Mouse (Mus musculus) G1E (cell line): Measurements from ENCODE around the gene Metap1.

Source experiments
- CTCF ChIP-seq: IDR thresholded peaks from 2 replicates; pipeline ENCODE4 v1.5.1; 2012; ENCODE audit warnings: low read depth, low read length, inconsistent platforms, mixed read lengths
- POLR2AphosphoS5 ChIP-seq: IDR thresholded peaks from 2 replicates; pipeline ENCODE4 v1.6.1; 2012; ENCODE audit warnings: low read depth, low read length, inconsistent platforms; ENCODE audit not compliant: insufficient replicate concordance

DNA sequence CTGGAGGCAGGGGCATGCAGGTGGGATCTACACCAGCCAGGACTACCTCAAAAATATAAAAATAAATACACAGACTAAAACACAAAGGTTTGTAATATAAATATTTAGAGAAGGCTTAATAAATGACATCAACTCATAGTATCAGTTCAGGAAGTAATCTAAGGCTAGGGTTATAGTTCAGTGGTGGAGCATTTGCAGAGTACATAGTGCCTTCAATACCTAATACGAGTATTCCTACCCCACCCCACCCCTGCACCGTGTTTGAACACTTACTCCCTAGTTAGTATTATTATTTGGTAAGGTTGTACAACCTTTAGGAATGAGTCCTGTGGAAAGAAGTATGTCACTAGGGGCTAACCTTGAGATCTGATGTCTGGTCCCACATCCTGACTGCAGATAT, 6.1 kb downstream of the Metap1 start:
- TF ChIP-seq POLR2AphosphoS5 (no peak), CTCF (no peak)
